Mouse (Mus musculus) left cerebral cortex, postnatal 4 days (tissue): Measurements from ENCODE around the gene Phactr2. TPM values are rescaled to one million over a fixed set of nuclear protein-coding genes. Genes with fewer than 3 reads are reported as not detected.
A peak's percentile ranks its signal among the peaks of the same experiment; 100 is the strongest.
"Not testable (repeated sequence)": the region's sequence is repeated elsewhere in the genome, so short reads cannot be mapped to it uniquely, and the experiment has no call there.

Source experiments
- DNase-seq: peaks from one replicate; pipeline ENCODE4 v3.0.0-alpha.2; 2022
- intact Hi-C: fragments of 180-260 bp; cut with DNase I; formaldehyde crosslinking; loops from one replicate; pipeline ENCODE4 v1.15.1; 2025
- total RNA-seq, 2 experiments: library from RNA; stranded (reverse); gene quantifications; 2 replicates each; pipeline ENCODE4 v1.2.3; 2021

The Phactr2 gene
- total RNA-seq: 10 to 100 TPM; 12.5 to 14.1 TPM

- DNase-seq: peak; percentile 23
- intact Hi-C loops: no loop called here
Measured at GRCm38 (mm10) chr10:13473833-13474567, at the start of gene Phactr2. Phactr2 (minus strand) TSS chr10:13474412.

GRCm38 (mm10) chr10:13521857-13522256 lies 47.6 kb upstream of the Phactr2 start:
- DNase-seq: no peak
- intact Hi-C loops: no loop called here

GRCm38 (mm10) chr10:13502371-13502770 lies 28.2 kb upstream of the Phactr2 start:
- intact Hi-C loops: no loop called here
- DNase-seq: no peak

- intact Hi-C loops, DNase-seq: not testable (repeated sequence)
Measured at GRCm38 (mm10) chr10:13501533-13501932, 27.3 kb upstream of the Phactr2 start.

- peak; percentile 80 for DNase-seq
- intact Hi-C loops: no loop called here
Measured at GRCm38 (mm10) chr10:13500938-13501496, 26.8 kb upstream of the Phactr2 start.

- intact Hi-C loops: no loop called here
- DNase-seq: no peak
Measured at GRCm38 (mm10) chr10:13500473-13500872, 26.3 kb upstream of the Phactr2 start.

GRCm38 (mm10) chr10:13499331-13499730 lies 25.1 kb upstream of the Phactr2 start, which contains the start of gene Fuca2:
Fuca2 (plus strand) TSS chr10:13499540.
- DNase-seq: no peak

GRCm38 (mm10) chr10:13496315-13496714 lies 22.1 kb upstream of the Phactr2 start:
- no peak for DNase-seq
- intact Hi-C loops: no loop called here

More at GRCm38 (mm10) chr10:13499331-13499730, 25.1 kb upstream of the Phactr2 start, which contains the start of gene Fuca2:
- intact Hi-C loops: no loop called here

- intact Hi-C loops: no loop called here
- DNase-seq: no peak
Measured at GRCm38 (mm10) chr10:13493978-13494686, 19.9 kb upstream of the Phactr2 start.

- no peak for DNase-seq
- intact Hi-C loops: no loop called here
Measured at GRCm38 (mm10) chr10:13489671-13490070, 15.5 kb upstream of the Phactr2 start.

GRCm38 (mm10) chr10:13485958-13486357 lies 11.7 kb upstream of the Phactr2 start:
- no peak for DNase-seq
- intact Hi-C loops: no loop called here

- no peak for DNase-seq
Measured at GRCm38 (mm10) chr10:13479341-13479740, 5.1 kb upstream of the Phactr2 start.

GRCm38 (mm10) chr10:13475121-13475520 lies 909 bp upstream of the Phactr2 start:
- no peak for DNase-seq

More at GRCm38 (mm10) chr10:13479341-13479740, 5.1 kb upstream of the Phactr2 start:
- intact Hi-C loops: no loop called here

GRCm38 (mm10) chr10:13474568-13474955 lies 350 bp upstream of the Phactr2 start:
- intact Hi-C loops: no loop called here
- no peak for DNase-seq

More at GRCm38 (mm10) chr10:13475121-13475520, 909 bp upstream of the Phactr2 start:
- intact Hi-C loops: no loop called here

GRCm38 (mm10) chr10:13473287-13473832 lies 852 bp downstream of the Phactr2 start:
- intact Hi-C loops: no loop called here
- no peak for DNase-seq

GRCm38 (mm10) chr10:13470236-13470635 lies 4.0 kb downstream of the Phactr2 start:
- no peak for DNase-seq
- intact Hi-C loops: no loop called here

- DNase-seq, intact Hi-C loops: not testable (repeated sequence)
Measured at GRCm38 (mm10) chr10:13468025-13468529, 6.1 kb downstream of the Phactr2 start.

GRCm38 (mm10) chr10:13466925-13467324 lies 7.3 kb downstream of the Phactr2 start:
- intact Hi-C loops: no loop called here
- no peak for DNase-seq

- intact Hi-C loops, DNase-seq: not testable (repeated sequence)
Measured at GRCm38 (mm10) chr10:13464295-13464694, 9.9 kb downstream of the Phactr2 start.

GRCm38 (mm10) chr10:13453200-13453990 lies 20.8 kb downstream of the Phactr2 start:
- DNase-seq: no peak
- intact Hi-C loops: no loop called here
